Mouse (Mus musculus) small intestine, adult 2 months (tissue): Measurements from ENCODE around the gene Il5.

Experiments used
- CTCF ChIP-seq: fragments of 200-500 bp; IDR thresholded peaks from 2 replicates; pipeline ENCODE4 v1.5.1; 2012; ENCODE audit warnings: low read depth, mild to moderate bottlenecking, control low read depth, inconsistent platforms, low read length, moderate library complexity, mixed read lengths; ENCODE audit not compliant: insufficient replicate concordance, insufficient read length; ENCODE audit errors: extremely low read depth
- POLR2A ChIP-seq: fragments of 200-500 bp; IDR thresholded peaks from 2 replicates; pipeline ENCODE4 v1.6.1; 2012; ENCODE audit warnings: low read depth, mild to moderate bottlenecking, control low read depth, inconsistent platforms, low read length, moderate library complexity

DNA sequence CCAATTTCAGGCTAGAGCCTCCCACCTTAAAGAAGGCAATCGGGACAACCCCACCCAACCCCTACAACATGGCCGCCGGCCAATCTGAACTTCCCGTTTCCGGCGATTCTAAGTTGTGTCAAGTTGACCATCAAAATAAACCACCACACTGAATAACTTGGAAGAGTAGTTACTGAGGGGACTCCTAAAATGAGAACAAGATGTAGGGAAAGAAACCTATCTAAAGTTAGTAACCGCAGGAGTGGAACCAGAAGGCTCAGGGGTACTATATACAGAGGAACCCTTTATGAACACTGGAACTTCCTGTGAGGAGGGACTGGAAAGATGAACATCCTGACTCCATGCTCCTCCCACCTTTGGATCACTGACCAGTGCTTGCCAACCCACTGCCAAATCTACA, 10.9 kb downstream of the Il5 start:
- TF ChIP-seq CTCF = no peak
- no peak for TF ChIP-seq POLR2A
